Mouse (Mus musculus) kidney, adult 8-10 months (tissue): ENCODE measurements around the gene Ap3b1.

Experiments used
- DNase-seq, 2 experiments: peaks; one replicate each; pipeline ENCODE4 v3.0.0; 2022

The Ap3b1 gene

GRCm38 (mm10) chr13:94596386-94597033 is 237.8 kb downstream of the Ap3b1 start:
- DNase-seq: no peak

DNA sequence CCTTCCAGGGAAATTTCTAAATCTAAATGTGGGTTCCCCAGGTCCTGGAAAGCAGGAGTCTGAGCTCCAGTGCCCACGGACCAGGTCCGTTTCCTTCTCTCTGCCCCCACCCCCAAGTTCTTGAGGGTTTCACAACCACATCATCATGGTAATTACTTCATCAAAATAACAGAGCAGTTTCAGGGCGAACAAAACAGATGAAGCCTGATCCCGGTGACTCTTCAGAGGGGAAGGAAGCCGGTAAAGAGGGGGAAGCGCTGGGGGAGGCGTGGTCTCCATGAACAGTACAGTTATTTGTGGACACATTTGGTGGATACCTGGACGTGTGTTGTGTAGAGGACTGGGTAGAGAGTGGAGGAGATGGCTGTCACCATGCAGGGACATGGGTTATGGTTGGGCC is 241.0 kb downstream of the Ap3b1 start:
- DNase-seq: no peak

- no peak for DNase-seq
These were observed 248.5 kb downstream of the Ap3b1 start for GRCm38 (mm10) chr13:94607035-94607860.

- DNase-seq: no peak
These were observed 249.1 kb downstream of the Ap3b1 start for GRCm38 (mm10) chr13:94607861-94608223.

- DNase-seq: no peak
These were observed 249.7 kb downstream of the Ap3b1 start for GRCm38 (mm10) chr13:94608420-94608831.

- no peak for DNase-seq
These were observed 250.2 kb downstream of the Ap3b1 start for GRCm38 (mm10) chr13:94608947-94609346.
